In the genomic region with DNA sequence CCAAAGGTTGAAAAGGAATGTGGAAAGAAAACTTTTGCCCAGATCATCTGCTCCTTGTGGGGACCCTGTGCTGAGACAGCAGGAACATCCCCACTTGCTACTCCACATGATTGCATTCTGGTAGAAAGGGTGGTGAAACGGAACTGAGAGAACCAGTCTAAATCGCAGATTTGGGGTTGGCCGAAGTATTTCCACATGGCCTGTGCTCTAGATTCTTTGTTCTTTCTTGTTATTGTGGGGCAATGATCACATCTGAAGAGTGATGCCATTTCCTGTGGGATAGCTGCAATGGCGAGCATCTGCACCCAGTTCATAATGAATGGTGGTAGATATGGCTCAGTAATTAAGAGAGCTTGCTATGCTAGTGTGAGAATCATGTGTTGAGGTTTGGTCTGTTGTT, we compare ENCODE assay signal across 26 mouse cellular contexts.
A peak's percentile ranks its signal among the peaks of the same experiment; 100 is the strongest.
DNase-seq lines count a peak whose midpoint lies in the region; ATAC-seq and TF ChIP-seq lines count a peak whose summit lies in the region.
"Had no signal": no experiment of that assay in that cellular context is flagged by ENCODE, and none has a peak within 500 bp of the region (broad histone marks: within the 10 kb centered on the region; RNA-seq: fewer than 3 reads in every experiment).

No protein-coding gene starts in this region.

- no peak overlapping the region for H3K27ac ChIP-seq in hindbrain, postnatal 0 days
- H3K27ac ChIP-seq in forebrain, embryonic 12.5 days: no peak overlapping the region
- H3K27ac ChIP-seq: embryonic facial prominence, embryonic 13.5 days; embryonic facial prominence, embryonic 15.5 days; forebrain, embryonic 15.5 days had no signal

- H3K9me3 ChIP-seq in hindbrain, postnatal 0 days (ENCODE audit: low read length): no peaks in the 10 kb centered on the region
- H3K9me3 ChIP-seq in forebrain, embryonic 12.5 days: no peaks in the 10 kb centered on the region
- H3K9me3 ChIP-seq: embryonic facial prominence, embryonic 13.5 days; embryonic facial prominence, embryonic 15.5 days; forebrain, embryonic 15.5 days; G1E had no signal

- ATAC-seq in granulocyte monocyte progenitor cell, adult 5-6 weeks (replicated peaks; ENCODE audit: poor library complexity, severe bottlenecking): peak; percentile 95
- ATAC-seq in megakaryocyte progenitor cell, adult 5-6 weeks (replicated peaks; ENCODE audit: poor library complexity): peak; percentile 71
- no peak for ATAC-seq in hindbrain, postnatal 0 days
- no peak for ATAC-seq in forebrain, embryonic 12.5 days (ENCODE audit: low FRiP score)
- ATAC-seq: activated CD4-positive, CD25-positive, alpha-beta regulatory T cell, adult 4 months; CD4-positive, CD25-positive, alpha-beta regulatory T cell, adult 4 months; forebrain, embryonic 15.5 days; forebrain, postnatal 0 days; Patski had no signal

- WGBS in hindbrain, postnatal 0 days: 87% methylated on average over 4 of the region's 4 CpGs
- whole genome bisulfite sequencing in forebrain, embryonic 12.5 days: 93% methylated on average over 4 of the region's 4 CpGs

- H3K4me2 ChIP-seq in hindbrain, postnatal 0 days (ENCODE audit: low read depth, low read length): no peak overlapping the region
- no peak overlapping the region for H3K4me2 ChIP-seq in forebrain, embryonic 12.5 days
- H3K4me2 ChIP-seq: embryonic facial prominence, embryonic 13.5 days; embryonic facial prominence, embryonic 15.5 days; forebrain, embryonic 15.5 days had no signal

- H3K4me1 ChIP-seq in hindbrain, postnatal 0 days (ENCODE audit: insufficient read depth, low read length): no peaks in the 10 kb centered on the region
- no peaks in the 10 kb centered on the region for H3K4me1 ChIP-seq in forebrain, embryonic 12.5 days
- H3K4me1 ChIP-seq: forebrain, embryonic 15.5 days had no signal

- H3K4me3 ChIP-seq in hindbrain, postnatal 0 days (ENCODE audit: low read length): no peak overlapping the region
- no peak overlapping the region for H3K4me3 ChIP-seq in forebrain, embryonic 12.5 days (replicated peaks)
- H3K4me3 ChIP-seq: embryonic facial prominence, embryonic 13.5 days; embryonic facial prominence, embryonic 15.5 days; forebrain, embryonic 15.5 days had no signal

- no peaks in the 10 kb centered on the region for H3K36me3 ChIP-seq in hindbrain, postnatal 0 days (ENCODE audit: insufficient read depth, low read length)
- H3K36me3 ChIP-seq in forebrain, embryonic 12.5 days (replicated peaks): no peaks in the 10 kb centered on the region
- H3K36me3 ChIP-seq: embryonic facial prominence, embryonic 13.5 days; embryonic facial prominence, embryonic 15.5 days; forebrain, embryonic 15.5 days; G1E had no signal

- H3K9ac ChIP-seq in hindbrain, postnatal 0 days (replicated peaks; ENCODE audit: low read length): no peak overlapping the region
- H3K9ac ChIP-seq in forebrain, embryonic 12.5 days: no peak overlapping the region
- H3K9ac ChIP-seq: embryonic facial prominence, embryonic 13.5 days; embryonic facial prominence, embryonic 15.5 days; forebrain, embryonic 15.5 days; forebrain, postnatal 0 days had no signal

- no peak for TF ChIP-seq CTCF in hindbrain, postnatal 0 days (IDR thresholded peaks at IDR 0.05; ENCODE audit: low read depth)

- DNase-seq in lung, postnatal 25 days (ENCODE audit: low spot score): peak; percentile 12
- no peak for DNase-seq in lung, postnatal 14 days
- DNase-seq in 416B (ENCODE audit: low read depth): peak; percentile 9
- DNase-seq in hindbrain, postnatal 0 days (ENCODE audit: low spot score): no peak
- DNase-seq in cerebellum, postnatal 36 days: no peak
- DNase-seq: adrenal gland, adult 8-10 months; adrenal gland, postnatal 14 days; adrenal gland, postnatal 36 days; B cell, adult 2 months; cerebellum, adult 11-12 months; cerebellum, adult 2 months; cerebellum, adult 9-10 months; cerebellum, postnatal 10 days; cerebellum, postnatal 25 days; embryo, embryonic 11 days; forebrain, postnatal 0 days had no signal

- no peaks in the 10 kb centered on the region for H3K27me3 ChIP-seq in hindbrain, postnatal 0 days (ENCODE audit: insufficient read depth, low read length)
- no peaks in the 10 kb centered on the region for H3K27me3 ChIP-seq in forebrain, embryonic 12.5 days
- H3K27me3 ChIP-seq: embryonic facial prominence, embryonic 13.5 days; embryonic facial prominence, embryonic 15.5 days; forebrain, embryonic 15.5 days; Patski had no signal

Comparison
In these comparisons a context has a peak if more than half of its experiments do, and no peak if none do; other contexts are left out.
1. DNase-seq: peak in lung, postnatal 25 days (single experiment) and 416B (single experiment); none in lung, postnatal 14 days (single experiment), hindbrain, postnatal 0 days (single experiment) and cerebellum, postnatal 36 days (0 of 2).
2. ATAC-seq: peak in granulocyte monocyte progenitor cell, adult 5-6 weeks (single experiment) and megakaryocyte progenitor cell, adult 5-6 weeks (single experiment); none in hindbrain, postnatal 0 days (single experiment) and forebrain, embryonic 12.5 days (single experiment).